Mouse (Mus musculus): ENCODE data around the gene Slco1a5. TPM values are rescaled to one million over a fixed set of nuclear protein-coding genes. Genes with fewer than 3 reads are reported as not detected.

Slco1a5 gene
- total and polyA plus RNA-seq, 3 experiments, result 0.04 TPM; not detected in 2

DNA sequence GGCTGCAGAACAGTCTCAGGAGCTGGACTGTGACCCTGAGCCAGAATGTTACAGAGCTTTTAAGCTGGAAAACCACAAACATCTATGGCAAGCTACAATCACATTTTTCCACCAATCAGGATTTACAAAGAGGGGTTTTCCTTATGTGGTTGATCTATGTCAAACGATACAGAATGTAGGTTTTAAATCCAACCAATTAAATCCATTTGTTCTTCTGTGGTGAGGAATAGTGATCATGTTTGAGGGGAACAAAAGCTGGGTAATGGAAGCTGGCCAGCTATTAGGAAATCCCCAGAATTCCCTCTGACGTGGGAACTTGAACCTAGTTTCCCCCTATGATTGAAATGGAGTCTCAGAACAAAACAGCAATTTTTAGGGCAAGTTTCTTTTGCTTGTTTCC lies 16.2 kb upstream of the Slco1a5 start:
- H3K4me3 ChIP-seq (ENCODE audit: control insufficient read depth in 1 of 2, insufficient read depth in 1 of 2, low read depth in 2 of 2, low read length in 2 of 2), result no peak overlapping the region
- TF ChIP-seq EP300 (IDR thresholded peaks at IDR 0.05; ENCODE audit: low read depth in 1 of 2, low read length in 2 of 2) (no peak), HCFC1 (IDR thresholded peaks at IDR 0.05; ENCODE audit: low read depth, low read length) (no peak), POLR2AphosphoS5 (IDR thresholded peaks at IDR 0.05; ENCODE audit: borderline replicate concordance, low read depth, low read length) (no peak), CHD2 (IDR thresholded peaks at IDR 0.05; ENCODE audit: low read length) (no peak), ZNF384 (IDR thresholded peaks at IDR 0.05; ENCODE audit: low read depth, low read length) (no peak), NRF1 (IDR thresholded peaks at IDR 0.05; ENCODE audit: insufficient read depth, low read depth, low read length, poor library complexity, severe bottlenecking) (no peak), MYB (IDR thresholded peaks at IDR 0.05; ENCODE audit: low read depth, low read length) (no peak), BHLHE40 (IDR thresholded peaks at IDR 0.05; ENCODE audit: borderline replicate concordance, low read depth, low read length) (no peak), ELF1 (IDR thresholded peaks at IDR 0.05; ENCODE audit: low read depth, low read length) (no peak), E2F4 (IDR thresholded peaks at IDR 0.05; ENCODE audit: borderline replicate concordance, low read depth, low read length) (no peak), UBTF (IDR thresholded peaks at IDR 0.05; ENCODE audit: borderline replicate concordance, insufficient read depth, low read depth, low read length) (no peak), TBP (IDR thresholded peaks at IDR 0.05; ENCODE audit: low read depth, low read length) (no peak), TAL1 (IDR thresholded peaks at IDR 0.05; ENCODE audit: low read length) (no peak)
- no peak overlapping the region for H3K27ac ChIP-seq (ENCODE audit: control insufficient read depth, low read depth, low read length)
- no peaks in the 10 kb centered on the region for H3K4me1 ChIP-seq (ENCODE audit: control insufficient read depth in 1 of 2, insufficient read depth in 2 of 2, low read length in 2 of 2)
- H3K36me3 ChIP-seq (ENCODE audit: control insufficient read depth in 1 of 2, insufficient read depth in 2 of 2, low read length in 2 of 2), result no peaks in the 10 kb centered on the region
- no peak overlapping the region for H3K9ac ChIP-seq (ENCODE audit: control insufficient read depth, low read depth, low read length, poor library complexity, severe bottlenecking)
- DNase-seq (ENCODE audit: low read depth, low spot score), result no peak
- no peaks in the 10 kb centered on the region for H3K9me3 ChIP-seq (replicated peaks; ENCODE audit: insufficient read depth, low read length)
- H3K79me2 ChIP-seq (ENCODE audit: control insufficient read depth, insufficient read depth, low read length, poor library complexity), result no peaks in the 10 kb centered on the region
- H3K27me3 ChIP-seq (ENCODE audit: control insufficient read depth in 1 of 2, insufficient read depth in 2 of 2, low read length in 2 of 2), result peaks cover 0 to 2% of the 10 kb centered on the region in 2 experiments; a peak in 2 of 4 replicates

DNA sequence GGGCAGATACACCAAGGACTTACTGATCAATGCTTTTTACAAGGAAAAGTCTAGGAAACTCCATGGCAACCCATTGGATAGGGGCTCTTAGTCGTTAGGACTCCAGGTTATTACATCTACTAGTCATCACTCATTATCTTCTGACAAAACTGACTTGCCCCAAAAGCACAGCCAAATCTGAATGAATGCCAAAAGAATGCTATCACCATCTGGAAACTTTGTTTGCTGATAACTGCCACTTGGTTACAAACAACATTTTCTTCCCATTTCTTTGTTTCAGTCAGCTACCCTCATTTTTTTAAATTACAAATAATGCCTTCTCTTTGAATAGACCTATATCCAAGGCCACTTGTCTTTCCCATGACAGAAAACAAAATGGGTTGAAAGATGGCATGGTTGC lies 6.4 kb upstream of the Slco1a5 start:
- Histone ChIP-seq H3K9ac (ENCODE audit: control insufficient read depth, low read depth, low read length, poor library complexity, severe bottlenecking) (no peak overlapping the region), H3K27me3 (ENCODE audit: control insufficient read depth in 1 of 2, insufficient read depth in 2 of 2, low read length in 2 of 2) (no peaks in the 10 kb centered on the region; a peak in 1 of 4 replicates), H3K4me1 (ENCODE audit: control insufficient read depth in 1 of 2, insufficient read depth in 2 of 2, low read length in 2 of 2) (peaks cover 22 to 23% of the 10 kb centered on the region in 2 experiments)
- TF ChIP-seq E2F4 (IDR thresholded peaks at IDR 0.05; ENCODE audit: borderline replicate concordance, low read depth, low read length), result no peak
- no peak for TF ChIP-seq MAZ (IDR thresholded peaks at IDR 0.05; ENCODE audit: low read depth, low read length)
- peak; percentile 50 to 64; a peak in 3 of 4 replicates for TF ChIP-seq EP300 (IDR thresholded peaks at IDR 0.05; ENCODE audit: low read depth in 1 of 2, low read length in 2 of 2)
- TF ChIP-seq ETS1 (IDR thresholded peaks at IDR 0.05; ENCODE audit: low read depth, low read length), result peak; percentile 84
- TF ChIP-seq MEF2A (IDR thresholded peaks at IDR 0.05; ENCODE audit: extremely low read depth, insufficient replicate concordance, low read depth, low read length, poor library complexity, severe bottlenecking), result no peak
- TF ChIP-seq USF1 (IDR thresholded peaks at IDR 0.05; ENCODE audit: low read depth, low read length), result no peak
- TF ChIP-seq SIN3A (IDR thresholded peaks at IDR 0.05; ENCODE audit: low read length), result peak; percentile 31; the same call in 1 of the 2 replicates
- no peak for TF ChIP-seq POLR2AphosphoS5 (IDR thresholded peaks at IDR 0.05; ENCODE audit: borderline replicate concordance, low read depth, low read length)
- TF ChIP-seq TCF12 (IDR thresholded peaks at IDR 0.05; ENCODE audit: low read depth, low read length), result peak; percentile 71
- no peak for TF ChIP-seq MAFK (IDR thresholded peaks at IDR 0.05; ENCODE audit: borderline replicate concordance, low read depth, low read length)
- no peak for TF ChIP-seq MYB (IDR thresholded peaks at IDR 0.05; ENCODE audit: low read depth, low read length)
- TF ChIP-seq KAT2A (conservative IDR thresholded peaks at IDR 0.05; ENCODE audit: low read depth, low read length), result no peak
- TF ChIP-seq ZKSCAN1 (IDR thresholded peaks at IDR 0.05; ENCODE audit: low read depth, low read length), result no peak
- TF ChIP-seq ELF1 (IDR thresholded peaks at IDR 0.05; ENCODE audit: low read depth, low read length), result no peak
- TF ChIP-seq SMC3 (IDR thresholded peaks at IDR 0.05; ENCODE audit: low read depth, low read length), result no peak
- no peak for TF ChIP-seq ZMIZ1 (IDR thresholded peaks at IDR 0.05; ENCODE audit: low read depth, low read length)
- TF ChIP-seq CHD2 (IDR thresholded peaks at IDR 0.05; ENCODE audit: low read length), result no peak
- no peak for TF ChIP-seq TAL1 (IDR thresholded peaks at IDR 0.05; ENCODE audit: low read length)
- TF ChIP-seq CHD1 (IDR thresholded peaks at IDR 0.05; ENCODE audit: low read depth, low read length), result no peak
- TF ChIP-seq USF2 (IDR thresholded peaks at IDR 0.05; ENCODE audit: borderline replicate concordance in 1 of 2, insufficient read depth in 1 of 2, low read depth in 1 of 2, low read length in 2 of 2), result no peak
- peak; percentile 77 for TF ChIP-seq RCOR1 (IDR thresholded peaks at IDR 0.05; ENCODE audit: low read depth, low read length)
- no peak for TF ChIP-seq JUND (IDR thresholded peaks at IDR 0.05; ENCODE audit: low read depth, low read length)
- no peak for TF ChIP-seq NELFE (IDR thresholded peaks at IDR 0.05; ENCODE audit: low read depth, low read length)

More for the DNA sequence above, 6.4 kb upstream of the Slco1a5 start:
- Histone ChIP-seq H3K4me3 (ENCODE audit: control insufficient read depth in 1 of 2, insufficient read depth in 1 of 2, low read depth in 2 of 2, low read length in 2 of 2) (no peak overlapping the region), H3K36me3 (ENCODE audit: control insufficient read depth in 1 of 2, insufficient read depth in 2 of 2, low read length in 2 of 2) (peaks cover 0 to 7% of the 10 kb centered on the region in 2 experiments; a peak in 2 of 4 replicates), H3K79me2 (ENCODE audit: control insufficient read depth, insufficient read depth, low read length, poor library complexity) (no peaks in the 10 kb centered on the region), H3K9me3 (replicated peaks; ENCODE audit: insufficient read depth, low read length) (no peaks in the 10 kb centered on the region), H3K27ac (ENCODE audit: control insufficient read depth, low read depth, low read length) (no peak overlapping the region; the same call in 1 of the 2 replicates)
- peak; percentile 28 for DNase-seq (ENCODE audit: low read depth, low spot score)
